Mouse (Mus musculus): ENCODE data around the gene Appl2. TPM values are rescaled to one million over a fixed set of nuclear protein-coding genes. Genes with fewer than 3 reads are reported as not detected.
A peak's percentile ranks its signal among the peaks of the same experiment; 100 is the strongest.

The Appl2 gene
- polyA plus RNA-seq, 1 experiment from 2014 or later, result 40.8 TPM

DNA sequence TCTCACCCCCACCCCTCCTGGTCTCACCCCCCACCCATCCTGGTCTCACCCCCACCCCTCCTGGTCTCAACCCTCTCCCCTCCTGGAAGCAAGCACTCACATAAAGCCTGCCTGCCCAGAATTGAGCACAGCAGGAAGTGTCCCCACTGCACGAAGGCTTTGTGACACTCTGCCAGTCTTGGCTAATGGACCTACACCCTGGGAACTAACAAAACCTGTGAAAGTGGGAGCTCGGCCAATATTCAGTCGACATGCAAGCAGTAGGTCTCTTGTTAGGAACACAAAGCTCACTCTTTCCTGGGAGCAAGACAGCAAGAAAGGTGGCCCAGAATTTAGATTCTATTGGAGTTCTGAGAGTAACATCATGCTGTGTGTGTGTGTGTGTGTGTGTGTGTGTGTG lies 17.6 kb downstream of the Appl2 start:
- H3K4me1 ChIP-seq, result peaks cover 9% of the 10 kb centered on the region
- no peak overlapping the region for H3K9ac ChIP-seq (replicated peaks)
- no peaks in the 10 kb centered on the region for H3K9me3 ChIP-seq (replicated peaks)
- 0 out of 2 replicates have a peak overlapping the region, but pooled peaks have one; percentile 18 for H3K27ac ChIP-seq (replicated peaks)
- H3K27me3 ChIP-seq (replicated peaks), result no peaks in the 10 kb centered on the region
- H3K36me3 ChIP-seq, result peaks cover 21% of the 10 kb centered on the region; the same call in 1 of the 2 replicates
- H3K4me2 ChIP-seq, result no peak overlapping the region
- peak; percentile 35; the same call in 1 of the 2 replicates for ATAC-seq (ENCODE audit: low FRiP score)
- 32% methylated on average over 3 of the region's 3 CpGs for WGBS
- H3K4me3 ChIP-seq (replicated peaks), result no peak overlapping the region

DNA sequence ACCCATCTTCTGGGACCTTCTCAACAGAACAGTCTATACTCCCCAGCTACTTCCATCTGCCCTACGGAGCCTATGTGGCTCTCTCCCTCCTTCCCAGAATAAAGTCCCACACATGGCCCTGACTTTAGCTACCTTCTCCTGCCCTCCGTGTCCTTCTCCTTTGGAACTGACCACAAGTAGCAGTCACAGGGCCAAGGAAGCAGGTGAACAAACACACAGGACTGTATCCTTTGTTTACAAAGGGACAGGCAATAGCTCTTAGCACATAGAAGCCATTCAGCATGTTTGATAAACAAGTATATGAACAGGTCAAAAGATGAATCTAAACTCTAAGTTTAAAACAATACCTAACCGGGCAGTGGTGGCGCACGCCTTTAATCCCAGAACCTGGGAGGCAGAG lies 18.7 kb downstream of the Appl2 start:
- Histone ChIP-seq H3K36me3 (peaks cover 26% of the 10 kb centered on the region; the same call in 1 of the 2 replicates), H3K4me1 (peaks cover 9% of the 10 kb centered on the region), H3K27me3 (replicated peaks) (no peaks in the 10 kb centered on the region), H3K9ac (replicated peaks) (no peak overlapping the region), H3K4me2 (no peak overlapping the region), H3K27ac (replicated peaks) (no peak overlapping the region), H3K9me3 (replicated peaks) (no peaks in the 10 kb centered on the region), H3K4me3 (replicated peaks) (no peak overlapping the region)
- no peak for ATAC-seq (ENCODE audit: low FRiP score)
- 98% methylated on average over 5 of the region's 5 CpGs for WGBS

DNA sequence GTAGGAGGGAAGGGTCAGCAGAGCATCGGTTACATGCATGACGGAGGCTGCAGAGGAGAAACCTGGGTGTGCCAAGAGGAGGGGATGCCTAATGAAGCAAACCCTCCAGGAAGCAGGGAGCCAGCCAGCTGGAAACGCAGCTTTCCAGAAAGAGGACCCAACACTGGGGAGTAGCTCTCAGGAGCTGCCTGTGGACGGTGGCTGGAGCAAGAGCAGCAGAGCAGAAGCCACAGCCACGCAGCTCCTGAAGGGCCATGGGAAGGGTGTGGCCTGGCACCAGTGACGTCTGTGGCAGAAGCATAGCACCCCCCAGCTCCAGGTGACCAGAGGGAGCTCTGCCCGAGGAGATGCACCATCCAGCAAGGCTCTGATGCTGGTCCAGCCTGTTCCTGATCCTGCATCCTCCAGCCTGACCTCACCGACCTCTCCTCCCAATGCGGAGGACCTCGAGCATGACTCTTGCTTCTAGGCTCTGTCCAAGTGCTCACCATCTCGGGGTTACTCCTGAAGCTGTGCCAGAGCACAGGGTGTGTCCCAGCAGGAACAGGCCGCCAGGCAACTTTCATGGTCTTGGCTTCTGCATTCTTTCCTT lies 19.3 kb downstream of the Appl2 start:
- peaks cover 29% of the 10 kb centered on the region; the same call in 1 of the 2 replicates for H3K36me3 ChIP-seq
- H3K9me3 ChIP-seq (replicated peaks), result no peaks in the 10 kb centered on the region
- H3K4me3 ChIP-seq (replicated peaks), result no peak overlapping the region
- peaks cover 3% of the 10 kb centered on the region; the same call in 1 of the 2 replicates for H3K4me1 ChIP-seq
- no peak overlapping the region for H3K4me2 ChIP-seq
- WGBS, result 91% methylated on average over 12 of the region's 12 CpGs
- ATAC-seq (ENCODE audit: low FRiP score), result no peak
- no peaks in the 10 kb centered on the region for H3K27me3 ChIP-seq (replicated peaks)
- no peak overlapping the region for H3K27ac ChIP-seq (replicated peaks)
- H3K9ac ChIP-seq (replicated peaks), result no peak overlapping the region

DNA sequence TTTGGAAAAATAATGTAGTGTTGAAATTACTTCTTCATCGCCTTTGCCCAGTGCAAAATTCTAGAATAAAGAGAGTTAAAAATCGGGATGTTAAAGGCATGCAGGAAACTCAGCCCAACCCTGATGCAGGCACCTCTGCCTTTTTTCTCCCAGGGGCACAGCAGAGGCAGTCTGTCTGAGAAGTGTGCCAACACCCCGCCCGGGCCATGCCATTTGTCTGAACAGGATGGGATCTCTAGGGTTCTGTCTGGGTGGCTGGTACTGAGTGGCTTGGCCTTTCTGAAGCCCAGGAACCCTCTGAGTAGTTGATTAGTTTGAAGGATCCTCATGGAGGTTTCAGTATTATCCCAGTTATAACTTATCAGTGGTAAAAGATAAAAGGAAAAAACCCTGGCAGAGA lies 20.3 kb downstream of the Appl2 start:
- H3K4me1 ChIP-seq, result 0 out of 2 replicates have a peak, but pooled peaks cover 3% of the 10 kb centered on the region
- no peak for ATAC-seq (ENCODE audit: low FRiP score)
- H3K4me3 ChIP-seq (replicated peaks), result no peak overlapping the region
- no peaks in the 10 kb centered on the region for H3K9me3 ChIP-seq (replicated peaks)
- no peak overlapping the region for H3K27ac ChIP-seq (replicated peaks)
- no peak overlapping the region for H3K4me2 ChIP-seq
- H3K36me3 ChIP-seq, result peaks cover 30% of the 10 kb centered on the region; the same call in 1 of the 2 replicates
- 91% methylated on average over 4 of the region's 4 CpGs for WGBS
- H3K9ac ChIP-seq (replicated peaks), result no peak overlapping the region
- H3K27me3 ChIP-seq (replicated peaks), result no peaks in the 10 kb centered on the region

DNA sequence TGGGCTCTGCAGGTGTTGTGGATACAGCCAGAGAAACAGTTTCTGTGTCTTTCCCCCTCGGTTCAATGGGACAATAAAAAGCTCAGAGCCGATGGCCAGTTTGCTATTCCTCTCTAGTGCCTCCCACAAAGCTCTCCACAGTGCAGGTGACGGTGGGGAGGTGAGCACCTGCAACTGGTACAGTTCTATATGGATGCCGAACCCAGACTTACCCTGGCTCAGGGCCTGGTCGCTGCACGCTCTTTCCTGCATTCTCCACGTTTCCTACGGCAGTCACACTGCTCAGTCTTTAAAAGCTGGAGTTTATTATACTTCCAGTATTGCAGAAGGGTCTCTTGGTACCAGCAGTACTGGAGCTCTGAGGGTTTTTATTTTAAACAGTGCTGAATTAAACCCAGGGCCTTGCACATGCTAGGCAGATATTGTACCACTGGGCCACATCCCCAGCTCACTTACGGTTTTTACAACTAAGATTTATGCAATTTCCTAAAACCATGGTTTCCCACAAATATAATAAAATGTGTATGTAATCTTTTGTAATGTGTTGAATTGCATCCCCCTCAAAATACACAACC lies 21.3 kb downstream of the Appl2 start:
- no peaks in the 10 kb centered on the region for H3K27me3 ChIP-seq (replicated peaks)
- H3K9ac ChIP-seq (replicated peaks), result no peak overlapping the region
- no peak overlapping the region for H3K27ac ChIP-seq (replicated peaks)
- no peaks in the 10 kb centered on the region for H3K9me3 ChIP-seq (replicated peaks)
- H3K4me1 ChIP-seq, result 0 out of 2 replicates have a peak, but pooled peaks cover 3% of the 10 kb centered on the region
- no peak overlapping the region for H3K4me2 ChIP-seq
- H3K36me3 ChIP-seq, result peaks cover 33% of the 10 kb centered on the region
- 78% methylated on average over 9 of the region's 9 CpGs for WGBS
- H3K4me3 ChIP-seq (replicated peaks), result no peak overlapping the region
- ATAC-seq (ENCODE audit: low FRiP score), result no peak; the same call in 1 of the 2 replicates

DNA sequence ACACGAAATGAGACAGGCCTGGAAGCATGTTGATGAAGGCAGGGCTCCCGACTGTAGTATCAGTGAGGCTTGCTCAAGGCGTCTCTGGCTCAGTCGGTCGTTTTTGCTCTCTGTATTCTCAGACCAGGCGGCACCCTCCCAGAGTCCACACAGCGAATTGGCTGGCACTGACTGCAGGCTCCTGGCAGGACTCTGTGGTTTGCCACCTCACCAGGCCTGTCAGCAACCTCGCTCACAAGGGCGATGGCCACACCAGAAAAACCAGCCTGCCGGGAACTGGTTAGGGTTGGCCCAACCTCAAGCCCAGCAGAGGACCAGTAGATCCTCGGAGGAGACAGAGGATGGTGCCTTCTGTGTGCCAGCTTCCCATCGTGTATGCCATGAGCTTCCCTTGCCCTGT lies 23.7 kb downstream of the Appl2 start:
- WGBS, result 88% methylated on average over 12 of the region's 12 CpGs
- Histone ChIP-seq H3K27me3 (replicated peaks) (no peaks in the 10 kb centered on the region), H3K27ac (replicated peaks) (no peak overlapping the region), H3K9me3 (replicated peaks) (no peaks in the 10 kb centered on the region), H3K36me3 (peaks cover 35% of the 10 kb centered on the region), H3K9ac (replicated peaks) (no peak overlapping the region), H3K4me2 (no peak overlapping the region), H3K4me3 (replicated peaks) (no peak overlapping the region), H3K4me1 (0 out of 2 replicates have a peak, but pooled peaks cover 3% of the 10 kb centered on the region)
- ATAC-seq (ENCODE audit: low FRiP score), result no peak

DNA sequence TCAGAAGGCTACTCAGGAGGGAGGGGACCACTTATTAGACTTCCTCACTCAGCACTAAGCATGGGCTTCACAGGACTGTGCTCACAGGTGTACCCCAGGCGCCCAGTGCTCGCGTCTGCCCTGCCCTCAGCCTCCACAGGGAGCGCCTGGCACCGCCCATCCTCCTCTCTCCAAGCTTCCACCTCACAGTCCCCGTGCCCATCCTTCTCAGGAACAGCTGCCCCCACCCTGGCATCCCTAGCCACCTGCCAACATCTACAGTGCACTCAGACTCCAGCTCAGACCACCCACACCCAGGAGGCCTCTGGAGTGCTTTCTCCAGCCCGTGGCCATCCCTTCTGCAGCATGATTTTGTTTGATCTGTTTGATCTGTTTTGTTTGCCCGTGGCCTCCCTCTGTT lies 24.5 kb downstream of the Appl2 start:
- H3K27me3 ChIP-seq (replicated peaks), result no peaks in the 10 kb centered on the region
- H3K9me3 ChIP-seq (replicated peaks), result no peaks in the 10 kb centered on the region
- ATAC-seq (ENCODE audit: low FRiP score), result no peak
- H3K4me2 ChIP-seq, result no peak overlapping the region
- 0 out of 2 replicates have a peak, but pooled peaks cover 3% of the 10 kb centered on the region for H3K4me1 ChIP-seq
- H3K9ac ChIP-seq (replicated peaks), result no peak overlapping the region
- H3K27ac ChIP-seq (replicated peaks), result no peak overlapping the region
- peaks cover 31% of the 10 kb centered on the region for H3K36me3 ChIP-seq
- H3K4me3 ChIP-seq (replicated peaks), result no peak overlapping the region
- 78% methylated on average over 8 of the region's 8 CpGs for WGBS

DNA sequence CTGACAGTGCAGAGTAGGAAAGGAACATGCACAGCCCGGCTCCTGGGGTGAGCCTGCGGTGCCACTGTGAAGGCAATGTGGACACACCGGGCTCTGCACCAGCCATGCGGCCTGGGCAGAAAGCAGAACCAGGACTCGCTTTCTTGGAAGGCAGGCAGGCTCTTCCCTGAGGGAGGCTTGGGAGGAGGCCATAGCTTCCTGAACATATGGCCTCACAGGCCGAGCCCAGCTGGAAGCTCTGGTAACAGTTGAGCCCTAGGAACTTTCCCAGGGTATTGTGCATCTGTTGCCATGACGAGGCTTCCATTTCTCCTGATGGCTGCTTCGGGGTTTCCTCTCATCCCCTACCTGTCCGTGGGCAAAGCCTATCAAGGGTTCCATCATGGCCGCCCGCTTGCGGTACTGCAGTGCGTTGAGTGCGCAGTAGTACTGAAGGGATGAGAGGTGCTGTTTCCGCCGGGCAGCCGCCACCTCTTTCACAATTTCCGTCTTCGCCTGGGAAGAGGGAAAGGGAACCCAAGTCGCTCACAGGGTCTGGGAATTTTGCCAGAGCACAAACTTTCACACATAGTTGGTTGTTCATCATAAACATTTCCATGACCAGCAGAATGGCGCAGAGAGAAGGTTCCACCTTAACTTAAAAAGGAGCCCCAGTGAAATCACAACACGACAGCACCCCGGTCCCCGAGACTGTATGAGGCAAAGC lies 28.0 kb downstream of the Appl2 start:
- Histone ChIP-seq H3K4me2 (no peak overlapping the region), H3K27ac (replicated peaks) (no peak overlapping the region), H3K9ac (replicated peaks) (no peak overlapping the region), H3K36me3 (peaks cover 31% of the 10 kb centered on the region), H3K4me3 (replicated peaks) (no peak overlapping the region), H3K9me3 (replicated peaks) (no peaks in the 10 kb centered on the region), H3K4me1 (0 out of 2 replicates have a peak, but pooled peaks cover 3% of the 10 kb centered on the region), H3K27me3 (replicated peaks) (no peaks in the 10 kb centered on the region)
- WGBS, result 86% methylated on average over 24 of the region's 24 CpGs
- ATAC-seq (ENCODE audit: low FRiP score), result no peak

DNA sequence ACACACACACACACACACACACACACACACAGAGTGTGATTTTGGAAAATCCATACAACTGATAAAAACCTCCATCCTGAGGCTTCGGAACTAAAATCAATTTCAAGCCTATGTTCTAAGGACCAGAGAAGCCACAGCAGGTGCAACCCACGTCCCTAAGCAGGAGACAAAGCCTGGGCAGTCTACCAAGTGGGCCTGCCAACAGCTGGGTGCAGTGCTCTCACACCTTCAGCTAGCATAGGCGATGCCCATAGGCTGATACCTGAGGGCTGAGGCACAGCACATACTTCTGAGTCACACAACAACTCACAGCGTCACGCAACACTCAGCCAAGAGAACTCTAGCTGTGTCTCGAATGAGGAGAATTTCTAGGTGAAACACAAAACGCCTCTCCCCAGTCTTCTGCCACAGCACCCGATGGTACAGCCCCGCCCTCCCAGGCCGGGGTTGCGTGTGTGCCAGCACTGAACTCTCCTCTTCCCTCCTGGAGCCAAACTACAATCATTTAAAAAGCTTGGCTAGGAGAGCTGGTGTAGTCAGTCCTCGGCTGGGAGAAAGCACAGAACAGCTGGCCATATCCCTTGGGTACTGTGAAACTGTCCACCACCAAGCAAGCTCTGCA lies 29.6 kb downstream of the Appl2 start:
- Histone ChIP-seq H3K27me3 (replicated peaks) (no peaks in the 10 kb centered on the region), H3K9ac (replicated peaks) (no peak overlapping the region), H3K36me3 (peaks cover 22% of the 10 kb centered on the region)

DNA sequence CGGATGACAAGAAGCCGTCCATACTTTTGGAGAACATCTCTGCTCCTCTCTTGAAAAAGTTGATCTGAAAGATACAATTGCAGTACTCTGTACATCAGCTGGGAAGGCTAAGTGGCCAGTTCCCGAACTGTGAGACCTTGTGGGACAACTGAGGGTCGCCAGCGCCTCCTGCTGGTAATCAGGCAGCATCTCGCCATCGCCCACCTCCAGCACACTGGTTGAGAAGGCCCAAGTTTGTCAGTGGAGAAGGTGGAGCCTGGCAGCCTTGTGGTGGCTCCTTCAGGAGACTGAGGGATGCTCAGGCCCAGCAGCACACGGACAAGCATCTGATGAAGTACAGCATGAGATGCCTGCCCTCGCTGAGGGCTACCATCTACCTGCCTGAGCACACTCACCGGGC lies 31.2 kb downstream of the Appl2 start:
- Histone ChIP-seq H3K4me1 (0 out of 2 replicates have a peak, but pooled peaks cover 3% of the 10 kb centered on the region), H3K36me3 (peaks cover 29% of the 10 kb centered on the region), H3K9ac (replicated peaks) (no peak overlapping the region), H3K9me3 (replicated peaks) (no peaks in the 10 kb centered on the region), H3K27me3 (replicated peaks) (no peaks in the 10 kb centered on the region), H3K27ac (replicated peaks) (no peak overlapping the region), H3K4me3 (replicated peaks) (no peak overlapping the region), H3K4me2 (no peak overlapping the region)
- WGBS, result 56% methylated on average over 10 of the region's 10 CpGs
- no peak for ATAC-seq (ENCODE audit: low FRiP score)

More for the DNA sequence above, 29.6 kb downstream of the Appl2 start:
- Histone ChIP-seq H3K4me2 (no peak overlapping the region), H3K27ac (replicated peaks) (peak overlapping the region; percentile 37; the same call in 1 of the 2 replicates), H3K4me1 (0 out of 2 replicates have a peak, but pooled peaks cover 3% of the 10 kb centered on the region), H3K9me3 (replicated peaks) (no peaks in the 10 kb centered on the region), H3K4me3 (replicated peaks) (no peak overlapping the region)
- ATAC-seq (ENCODE audit: low FRiP score), result no peak
- WGBS, result 76% methylated on average over 12 of the region's 12 CpGs

DNA sequence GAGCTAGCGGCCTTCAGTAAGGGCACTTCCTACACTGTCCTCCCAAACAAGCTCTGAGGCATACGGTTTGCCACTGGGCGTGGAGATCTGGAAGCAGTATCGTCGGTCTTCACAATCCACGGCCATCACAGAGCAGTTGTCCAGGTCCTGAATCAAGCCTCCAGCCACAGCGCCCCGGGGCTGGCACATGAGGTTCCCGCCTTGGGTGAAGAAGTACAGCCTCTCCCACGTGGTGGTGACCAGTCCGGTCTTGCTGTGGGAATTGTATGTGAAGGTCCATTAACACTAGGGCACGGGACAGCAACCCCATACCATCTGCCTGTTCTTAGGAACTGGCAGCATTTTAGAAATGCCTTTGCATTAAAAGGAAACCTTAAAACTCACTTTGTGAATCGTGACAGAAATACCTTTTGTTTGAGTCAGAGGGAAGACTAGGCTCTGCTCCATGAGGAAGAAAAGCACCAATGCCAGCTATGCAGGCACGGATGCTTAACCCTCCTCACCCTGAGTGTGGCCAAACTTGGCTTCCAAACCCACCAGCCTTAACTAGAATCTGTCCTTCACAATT lies 35.8 kb downstream of the Appl2 start:
- Histone ChIP-seq H3K9ac (replicated peaks) (no peak overlapping the region), H3K4me1 (no peaks in the 10 kb centered on the region), H3K27ac (replicated peaks) (no peak overlapping the region), H3K4me3 (replicated peaks) (no peak overlapping the region), H3K9me3 (replicated peaks) (no peaks in the 10 kb centered on the region), H3K36me3 (peaks cover 49% of the 10 kb centered on the region), H3K27me3 (replicated peaks) (no peaks in the 10 kb centered on the region), H3K4me2 (no peak overlapping the region)
- 96% methylated on average over 14 of the region's 14 CpGs for WGBS
- no peak for ATAC-seq (ENCODE audit: low FRiP score)
